Mouse (Mus musculus): Measurements from ENCODE around the gene Amz1.

Amz1 gene

DNA sequence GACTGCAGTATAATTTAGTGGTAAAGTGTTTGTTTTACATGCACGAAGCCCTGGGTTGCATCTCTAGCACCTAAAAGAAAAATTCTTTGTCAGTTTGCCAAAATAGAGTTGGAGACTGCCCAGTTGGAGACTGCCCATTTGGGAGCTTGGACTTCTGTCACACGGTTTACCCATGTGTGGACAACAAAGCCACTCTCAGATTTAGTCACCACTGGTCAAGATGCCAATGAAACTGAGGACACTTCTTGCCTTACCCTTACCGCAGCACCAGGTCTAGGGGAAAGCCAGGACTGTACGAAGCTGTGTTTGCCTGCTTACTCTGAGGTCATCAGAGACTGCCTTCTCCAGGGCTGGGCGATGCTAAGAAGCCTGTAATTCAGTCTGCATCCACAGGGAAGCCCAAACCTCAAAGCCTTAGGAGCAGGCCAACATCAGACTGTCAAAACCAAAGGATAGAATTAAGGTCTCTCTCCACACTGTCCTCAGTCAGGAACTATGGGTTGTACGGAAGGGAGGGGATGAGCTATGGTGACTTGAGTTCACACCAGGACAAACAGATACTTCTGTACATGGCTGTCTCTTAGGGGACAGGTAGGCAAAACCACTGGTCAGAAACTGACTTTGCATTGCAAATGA is 76.5 kb downstream of the Amz1 start:
- DNase-seq (ENCODE audit: low read depth, low spot score): no peak

DNA sequence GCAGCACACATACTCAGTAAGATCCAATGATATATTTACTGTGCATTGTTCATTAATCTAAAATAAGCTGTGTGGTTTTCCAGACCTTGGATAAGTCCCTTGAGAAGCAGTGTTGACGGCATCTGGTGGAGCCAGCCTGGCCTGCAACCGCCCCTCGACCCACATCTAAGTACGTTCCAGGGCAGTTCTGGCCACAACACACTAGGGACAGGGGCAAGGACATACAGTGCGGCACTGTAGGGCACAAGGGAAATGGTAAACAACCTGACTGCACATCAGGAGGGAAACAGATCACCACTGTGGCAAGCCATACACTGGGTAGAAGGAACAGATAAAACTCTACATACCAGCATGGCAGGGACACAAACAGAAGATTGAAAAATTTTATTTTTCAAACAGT is 77.9 kb downstream of the Amz1 start:
- DNase-seq (ENCODE audit: low read depth, low spot score): no peak

DNA sequence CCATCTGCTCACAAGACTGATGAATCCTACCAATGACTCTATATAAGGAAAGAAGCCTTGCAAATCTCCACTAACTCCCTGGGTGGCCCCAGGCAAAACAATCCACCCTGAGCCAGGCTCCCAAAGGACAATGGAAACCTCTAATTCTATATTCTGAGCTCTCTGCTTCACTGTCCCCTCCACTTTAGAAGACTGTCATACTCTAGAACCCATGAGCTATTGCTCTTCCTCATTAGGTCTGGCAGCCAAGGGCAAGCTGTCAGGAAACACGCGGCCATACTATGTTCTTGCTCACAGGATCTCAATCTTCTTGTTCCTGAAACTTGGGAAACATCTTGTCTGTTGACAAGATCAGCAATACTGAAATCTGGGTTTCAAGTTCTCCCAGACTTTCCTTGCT is 82.3 kb downstream of the Amz1 start:
- DNase-seq (ENCODE audit: low read depth, low spot score): no peak

DNA sequence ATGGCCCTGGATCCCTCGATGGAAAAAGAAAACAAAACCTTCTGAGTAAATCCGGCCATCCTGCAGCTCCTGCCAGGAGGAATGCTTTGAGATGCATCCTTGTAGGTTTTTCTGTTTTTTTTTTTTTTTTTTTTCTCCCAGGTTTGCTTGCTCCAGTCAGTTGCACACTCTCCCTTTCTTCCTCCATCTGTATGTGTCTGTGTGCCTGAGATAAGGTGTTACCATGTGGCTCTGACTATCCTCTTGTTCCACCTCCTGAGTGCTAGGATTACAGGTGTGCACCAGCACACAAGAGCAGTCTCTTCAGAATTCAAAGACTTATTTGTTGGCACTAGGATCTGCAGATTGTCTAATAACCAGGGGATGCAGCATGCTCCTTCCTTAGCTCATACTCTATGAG is 83.0 kb downstream of the Amz1 start:
- no peak for DNase-seq (ENCODE audit: low read depth, low spot score)

Measured in retina, postnatal 7 days (tissue).